Mouse (Mus musculus) ovary, postnatal 14 days (tissue): ENCODE data around the gene Kif3b.
A peak's percentile ranks its signal among the peaks of the same experiment; 100 is the strongest.
"Not testable (repeated sequence)": the region's sequence is repeated elsewhere in the genome, so short reads cannot be mapped to it uniquely, and the experiment has no call there.

Experiments used
- DNase-seq: peaks from one replicate; pipeline ENCODE4 v3.0.0; 2022; ENCODE audit warnings: low spot score

Gene Kif3b

DNA sequence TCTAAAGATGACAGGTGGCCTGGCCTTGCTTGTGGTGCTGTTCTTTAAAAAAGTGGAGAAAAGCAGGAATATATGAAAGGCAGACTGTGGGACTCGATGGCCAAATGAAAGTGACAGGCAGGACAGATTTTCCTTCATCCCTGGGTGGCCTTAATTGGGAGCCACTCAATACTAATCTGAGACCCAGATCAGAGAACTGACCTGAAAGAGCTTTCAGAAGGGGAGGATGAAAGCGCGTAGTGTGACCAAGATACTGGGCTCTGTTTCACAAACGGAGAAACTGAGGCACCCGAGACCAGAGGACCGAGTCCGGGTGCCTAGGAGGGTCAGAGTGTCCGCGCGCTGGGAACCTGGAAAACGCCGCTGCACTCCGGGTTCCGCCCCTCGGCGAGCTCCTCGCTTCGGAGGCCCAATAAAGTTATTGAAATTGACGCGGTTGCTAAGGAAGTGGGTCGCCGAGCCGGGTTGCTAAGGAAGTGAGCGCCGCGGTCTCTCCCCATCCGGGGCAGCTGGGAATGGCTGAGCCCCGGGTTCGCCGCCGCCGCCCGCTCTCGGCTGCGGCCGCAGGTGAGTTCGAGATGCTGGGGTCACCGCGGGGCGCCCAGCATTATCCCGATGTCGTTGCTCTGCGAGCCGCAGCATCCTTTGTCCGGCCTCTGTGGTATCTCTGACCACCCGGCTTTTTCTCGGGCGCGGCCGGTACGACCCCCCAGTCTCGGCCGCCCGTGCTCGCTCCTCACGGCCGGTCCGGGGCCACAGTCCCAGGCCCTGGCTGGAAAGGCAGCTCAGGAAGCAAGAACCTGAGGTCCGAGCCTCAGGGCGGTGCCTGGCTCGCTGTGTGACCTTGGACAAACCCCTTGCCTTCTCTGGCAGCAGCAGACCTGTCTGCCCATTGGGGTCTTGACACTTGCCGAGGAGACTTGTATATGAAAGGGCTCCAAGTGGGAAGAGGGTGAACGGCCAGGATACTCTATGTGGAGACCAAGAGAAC lies at the start of gene Kif3b:
TSS of gene Kif3b (plus strand) at position 476 of the 991 bp plus-strand sequence.
- DNase-seq: peak; percentile 83

DNA sequence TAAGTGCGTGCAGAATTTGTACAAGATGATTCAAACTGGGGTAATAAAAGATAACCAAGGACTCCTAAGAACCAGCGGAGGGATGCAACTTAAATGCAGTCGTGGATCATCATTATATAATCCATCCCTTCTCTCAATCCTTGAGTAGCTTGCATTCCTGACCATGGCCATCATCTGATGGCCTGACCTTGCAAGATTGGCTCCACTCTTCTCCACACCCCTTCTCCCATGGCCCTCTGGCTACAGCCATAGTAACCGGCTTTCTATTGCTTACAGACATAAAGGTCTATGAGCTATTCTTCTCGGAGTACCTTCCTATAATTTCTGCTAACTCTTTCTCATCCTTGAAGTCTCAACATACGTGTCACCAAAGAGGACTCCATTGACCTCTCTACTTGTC lies 49.1 kb upstream of the Kif3b start:
- no peak for DNase-seq

DNA sequence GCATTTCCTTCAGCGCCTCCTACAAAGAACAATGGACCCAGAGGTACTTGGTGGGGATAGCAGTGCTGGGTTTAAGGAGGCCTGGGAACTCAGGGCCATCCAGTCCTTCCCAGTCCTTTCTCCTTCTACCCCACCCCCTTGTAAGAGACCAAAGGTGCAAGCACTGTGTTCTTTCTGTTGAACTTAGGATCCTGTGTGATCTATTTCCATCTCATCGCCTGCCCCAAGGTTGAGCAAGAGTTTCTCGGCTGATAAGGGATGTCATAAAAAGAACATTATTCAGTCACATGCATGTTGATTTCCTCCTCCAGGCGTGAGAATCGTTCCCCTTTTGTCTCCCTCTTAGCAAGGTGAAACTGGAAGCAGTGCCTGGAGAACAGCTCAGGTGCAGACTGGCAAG lies 41.5 kb upstream of the Kif3b start:
- DNase-seq: no peak

DNA sequence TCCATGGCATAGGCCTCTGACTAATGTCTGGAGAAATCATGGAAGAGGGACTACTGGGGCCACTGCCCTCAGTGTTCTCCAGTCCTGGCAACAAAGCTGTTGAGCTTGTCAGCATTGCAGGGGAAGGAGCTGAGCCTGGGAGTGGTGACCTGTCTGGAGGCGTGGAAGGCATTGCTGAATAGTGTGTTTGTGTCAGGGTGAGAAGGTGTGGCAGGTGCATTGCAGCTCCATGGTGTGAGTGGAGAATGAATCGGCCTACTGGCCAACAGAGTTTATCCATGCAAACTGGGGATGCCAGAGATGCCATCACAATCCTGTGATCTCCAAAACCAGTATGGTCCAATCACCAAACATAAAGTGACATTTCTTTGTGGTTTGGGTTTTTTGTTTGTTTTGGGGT lies 34.6 kb upstream of the Kif3b start:
- no peak for DNase-seq

DNA sequence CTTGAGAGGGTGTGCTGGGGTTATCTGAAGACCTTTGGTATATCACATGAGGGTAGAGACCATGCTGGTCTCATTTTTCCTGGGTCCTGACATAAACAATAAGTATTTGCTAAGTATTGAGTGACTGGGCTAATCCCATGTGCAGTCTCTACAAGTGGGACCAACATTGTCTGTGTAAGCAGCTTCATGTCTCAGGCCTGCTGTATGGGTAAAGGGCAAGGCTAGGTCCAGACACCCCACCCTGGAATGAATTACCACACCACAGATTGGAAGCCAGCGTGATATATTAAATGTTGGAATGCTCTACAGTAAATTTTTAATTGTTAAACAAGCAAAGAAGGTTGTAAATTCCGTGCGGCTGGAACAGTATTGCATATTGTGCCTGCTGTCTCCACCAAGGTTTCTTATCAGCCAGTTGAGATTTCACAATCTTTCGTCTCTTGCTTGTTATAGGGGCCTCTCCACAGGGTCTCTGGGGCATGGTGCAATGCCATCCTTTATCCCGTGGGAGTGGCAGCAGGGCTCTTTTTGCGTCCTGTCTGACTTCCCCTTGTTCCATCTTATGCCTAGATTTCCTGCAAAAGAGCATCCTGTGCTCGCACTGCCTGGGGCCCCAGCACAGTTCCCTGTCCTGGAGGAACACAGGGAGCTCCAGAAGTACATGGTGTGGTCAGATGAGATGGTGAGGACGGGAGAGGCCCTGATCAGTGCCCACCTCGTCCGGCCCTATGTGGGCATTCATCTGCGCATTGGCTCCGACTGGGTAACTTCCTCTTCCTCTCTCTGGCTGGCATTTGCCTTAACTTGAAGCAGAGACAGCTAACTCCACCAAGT lies 32.0 kb upstream of the Kif3b start:
- no peak for DNase-seq

DNA sequence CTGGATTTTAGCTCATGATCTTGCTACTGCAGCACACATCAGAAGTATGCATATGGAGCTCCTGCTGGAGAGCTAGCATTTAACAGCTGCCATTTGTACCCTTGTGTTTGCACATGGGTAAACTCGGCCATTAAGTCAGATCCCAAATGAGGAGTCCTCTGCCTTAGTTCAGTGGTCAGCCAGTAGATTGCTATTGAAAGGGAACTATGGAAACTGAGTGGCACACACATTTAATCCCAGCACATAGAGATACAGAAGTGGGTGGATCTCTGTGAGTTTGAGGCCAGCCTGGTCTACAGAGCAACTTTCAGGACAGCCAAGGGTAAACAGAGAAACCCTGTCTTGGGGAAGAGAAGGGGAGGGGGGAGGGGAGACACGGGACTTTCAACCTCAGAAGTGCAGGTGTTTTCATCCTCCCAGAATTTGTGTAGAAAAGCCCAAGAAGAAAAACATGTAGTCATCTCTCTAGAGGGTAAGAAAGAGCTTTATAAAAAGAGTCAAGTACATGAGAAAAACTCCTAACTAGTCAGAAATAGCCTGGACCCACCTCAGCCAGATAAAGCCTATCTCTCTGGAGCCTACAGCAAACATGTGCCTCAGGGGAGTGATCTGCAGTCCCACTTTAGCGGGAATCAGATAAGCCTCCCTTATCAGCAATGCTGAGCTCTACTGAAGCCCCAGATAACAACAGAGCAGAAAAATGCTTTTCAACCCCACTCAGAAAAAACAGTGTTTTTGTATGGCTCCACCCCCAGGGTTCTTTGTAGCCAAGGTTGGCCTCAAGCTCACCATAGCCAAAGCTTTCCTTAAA lies 31.1 kb upstream of the Kif3b start:
- DNase-seq: no peak

DNA sequence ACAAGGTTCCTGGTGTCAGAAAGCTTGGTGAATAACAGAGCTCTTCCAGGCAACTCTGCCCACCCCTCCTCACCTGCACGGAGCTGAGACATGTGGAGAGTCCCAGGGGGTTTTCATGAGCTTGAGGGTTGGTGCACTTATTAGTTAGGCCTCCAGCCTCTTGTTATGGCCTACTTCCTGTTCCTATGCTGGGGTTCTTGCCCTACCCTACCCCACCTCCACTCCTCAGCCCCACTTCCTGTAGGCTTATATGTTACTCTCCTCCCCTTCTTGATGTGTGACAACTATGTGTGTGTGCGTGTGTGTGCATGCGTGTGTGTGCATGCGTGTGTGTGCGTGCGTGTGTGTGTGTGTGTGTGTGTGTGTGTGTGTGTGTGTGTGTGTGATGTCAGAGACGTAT lies 28.2 kb upstream of the Kif3b start:
- no peak for DNase-seq

DNA sequence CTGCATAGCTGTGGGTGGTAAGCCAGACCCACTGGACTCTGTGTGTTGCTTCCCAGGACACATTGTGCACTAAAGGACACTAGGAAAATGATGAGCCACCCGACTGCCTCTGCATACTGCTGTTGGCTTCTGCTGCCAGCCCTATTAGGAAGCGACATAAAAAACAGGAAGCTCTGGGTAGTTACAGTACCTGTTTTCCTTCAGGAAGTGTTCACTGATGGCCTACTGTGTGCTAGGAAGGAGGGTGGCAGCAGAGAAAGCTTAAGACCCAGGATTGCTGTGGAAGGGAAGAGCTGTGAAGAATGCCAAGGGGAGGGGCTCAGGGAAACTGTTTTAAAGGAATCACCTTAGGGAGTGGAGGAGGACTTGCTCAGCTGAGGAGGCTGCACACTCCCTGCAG lies 23.9 kb upstream of the Kif3b start:
- DNase-seq: no peak

DNA sequence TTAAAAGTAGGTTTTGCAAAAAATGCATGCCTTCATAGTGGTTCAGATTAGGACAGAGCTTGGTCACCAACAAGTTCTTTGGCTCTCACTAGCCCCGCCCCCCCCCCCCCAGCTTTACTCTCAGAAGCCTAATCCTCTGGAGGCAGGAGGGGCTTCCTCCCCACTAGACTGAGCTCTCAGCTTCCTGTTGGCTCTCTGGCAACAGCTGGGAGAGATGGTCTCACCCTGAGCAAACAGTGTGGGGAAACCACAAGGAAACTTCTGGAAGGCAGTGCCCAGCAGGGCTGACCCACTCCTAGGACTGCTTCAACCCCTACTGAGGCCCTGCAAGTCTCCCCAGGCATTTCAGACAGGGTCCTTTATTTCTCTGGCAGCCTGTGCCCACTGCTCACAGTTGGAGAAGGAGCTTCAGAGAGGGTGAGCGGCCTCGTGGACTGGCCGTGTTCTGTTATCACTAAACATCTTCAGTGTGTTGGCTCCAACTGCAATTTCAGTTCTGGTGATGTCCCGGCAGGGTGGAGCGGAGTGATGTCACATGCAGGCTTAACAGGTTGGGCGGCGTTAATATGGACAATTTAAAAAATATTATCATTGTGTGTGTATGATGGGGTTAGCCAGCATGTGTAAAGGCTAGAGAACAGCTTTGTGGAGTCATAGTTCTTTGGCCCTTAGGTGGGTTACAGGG lies 20.8 kb upstream of the Kif3b start:
- not testable (repeated sequence) for DNase-seq

DNA sequence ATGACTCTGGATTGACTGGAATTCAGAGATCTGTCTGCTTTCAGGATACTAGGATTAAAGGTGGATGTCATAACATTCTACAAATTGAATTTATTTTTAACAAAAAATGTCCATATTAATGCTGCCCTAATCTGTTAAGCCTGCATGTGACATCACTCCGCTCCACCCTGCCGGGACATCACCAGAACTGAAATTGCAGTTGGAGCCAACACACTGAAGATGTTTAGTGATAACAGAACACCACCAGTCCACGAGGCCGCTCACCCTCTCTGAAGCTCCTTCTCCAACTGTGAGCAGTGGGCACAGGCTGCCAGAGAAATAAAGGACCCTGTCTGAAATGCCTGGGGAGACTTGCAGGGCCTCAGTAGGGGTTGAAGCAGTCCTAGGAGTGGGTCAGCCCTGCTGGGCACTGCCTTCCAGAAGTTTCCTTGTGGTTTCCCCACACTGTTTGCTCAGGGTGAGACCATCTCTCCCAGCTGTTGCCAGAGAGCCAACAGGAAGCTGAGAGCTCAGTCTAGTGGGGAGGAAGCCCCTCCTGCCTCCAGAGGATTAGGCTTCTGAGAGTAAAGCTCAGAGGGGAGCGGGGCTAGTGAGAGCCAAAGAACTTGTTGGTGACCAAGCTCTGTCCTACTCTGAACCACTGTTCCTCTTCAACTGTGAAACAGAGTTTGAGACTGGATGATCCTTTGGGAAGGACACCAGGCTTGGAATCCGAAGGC lies 16.9 kb upstream of the Kif3b start:
- DNase-seq: not testable (repeated sequence)

DNA sequence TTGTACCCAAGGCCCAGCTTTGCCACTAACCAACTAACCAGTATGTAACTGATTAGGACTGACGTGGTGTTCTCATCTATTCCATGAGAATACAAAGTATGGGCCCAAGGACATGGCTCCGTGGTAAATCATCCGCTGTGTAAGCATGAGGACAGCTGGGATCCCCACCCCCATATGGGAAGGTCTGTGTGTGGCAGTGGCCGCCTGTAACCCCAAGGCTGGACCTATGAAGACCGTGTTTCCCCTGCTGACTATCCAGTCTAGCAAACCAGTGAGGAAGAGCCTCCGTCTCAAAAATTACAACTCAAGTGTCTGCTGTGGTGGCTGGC lies 16.3 kb upstream of the Kif3b start:
- no peak for DNase-seq

DNA sequence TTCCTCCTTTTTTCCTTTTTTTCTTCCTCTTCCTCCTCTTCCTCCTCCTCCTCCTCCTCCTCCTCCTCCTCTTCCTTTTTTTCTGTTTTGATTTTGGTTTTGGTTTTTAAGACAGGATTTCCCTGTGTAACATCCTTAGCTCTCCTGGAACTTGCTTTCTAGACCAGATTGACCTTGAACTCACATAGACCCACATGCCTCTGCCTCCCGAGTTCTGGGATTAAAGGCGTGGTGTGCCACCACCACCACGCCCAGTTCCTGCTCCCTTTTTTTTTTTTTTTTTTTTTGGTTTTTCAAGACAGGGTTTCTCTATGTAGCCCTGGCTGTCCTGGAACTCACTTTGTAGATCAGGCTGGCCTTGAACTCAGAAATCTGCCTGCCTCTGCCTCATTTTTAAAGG lies 15.6 kb upstream of the Kif3b start:
- not testable (repeated sequence) for DNase-seq

DNA sequence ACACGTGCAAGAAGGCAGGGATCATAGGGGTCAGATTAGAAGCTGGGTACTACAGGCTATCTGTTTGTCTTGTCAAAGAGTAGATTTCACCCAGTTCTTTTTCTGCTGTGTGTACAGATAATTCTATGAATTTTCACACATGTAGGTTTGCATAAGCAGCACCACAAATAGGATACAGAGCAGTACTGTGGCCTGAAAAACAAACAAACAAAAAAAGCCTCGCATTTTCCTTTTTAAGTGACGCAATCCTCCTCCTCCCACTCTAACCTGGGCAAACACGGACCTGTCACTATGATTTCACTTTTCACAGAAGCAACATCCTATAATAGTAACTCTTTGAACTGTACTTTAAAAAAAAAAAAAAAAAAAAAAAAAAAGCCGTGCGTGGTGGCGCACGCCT lies 14.8 kb upstream of the Kif3b start:
- DNase-seq: no peak

DNA sequence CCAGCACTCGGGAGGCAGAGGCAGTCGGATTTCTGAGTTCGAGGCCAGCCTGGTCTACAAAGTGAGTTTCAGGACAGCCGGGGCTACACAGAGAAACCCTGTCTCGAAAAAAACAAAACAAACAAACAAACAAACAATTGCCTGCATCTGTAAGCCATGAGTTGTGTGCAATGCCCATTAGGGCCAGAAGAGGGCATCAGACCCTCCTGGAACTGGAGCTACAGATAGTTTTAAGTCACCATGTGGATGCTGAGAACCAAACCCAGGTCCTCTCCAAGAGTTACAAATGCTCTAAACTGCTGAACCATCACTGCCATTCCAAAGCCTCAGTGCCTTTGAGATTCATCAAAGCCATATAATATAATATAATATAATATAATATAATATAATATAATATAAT lies 14.4 kb upstream of the Kif3b start:
- not testable (repeated sequence) for DNase-seq

DNA sequence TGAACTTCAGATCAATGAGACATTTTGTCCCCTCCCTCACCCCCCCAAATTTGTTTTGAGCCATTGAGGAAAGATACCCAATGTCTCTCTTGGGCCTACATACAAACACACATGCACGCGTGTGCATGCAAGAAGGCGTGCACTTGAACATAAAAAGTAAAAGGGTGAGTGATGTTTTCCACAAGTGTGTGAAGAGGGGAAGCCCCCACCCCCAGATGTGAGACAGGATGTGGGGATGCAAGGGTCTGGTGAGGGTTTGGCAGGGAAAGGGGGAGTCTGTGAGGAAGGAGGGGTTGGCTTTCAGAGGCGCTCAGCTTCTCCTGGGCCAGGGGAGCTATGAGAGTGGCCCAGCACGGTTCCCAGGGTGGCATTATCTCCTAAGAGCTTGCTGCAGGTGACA lies 12.9 kb upstream of the Kif3b start:
- no peak for DNase-seq

DNA sequence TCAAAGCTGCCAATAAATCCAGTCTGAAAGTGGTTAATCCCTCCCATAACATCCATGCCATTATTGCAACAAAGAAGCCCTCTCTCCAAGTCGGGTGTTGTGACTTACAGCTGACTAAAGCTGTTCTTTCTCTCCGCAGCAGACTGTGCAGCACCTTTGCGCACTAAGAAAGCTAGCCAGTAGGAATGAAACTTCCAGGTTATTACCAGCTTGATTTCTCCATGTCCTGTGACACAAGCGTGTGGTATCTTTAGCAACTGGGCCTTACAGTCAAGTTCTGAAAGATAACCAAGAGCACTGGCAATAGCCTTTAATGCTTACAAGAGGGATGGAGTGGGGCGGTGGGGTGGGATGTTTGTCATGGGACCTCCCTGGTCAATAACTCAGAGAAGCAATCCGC lies 7.3 kb upstream of the Kif3b start:
- DNase-seq: no peak

DNA sequence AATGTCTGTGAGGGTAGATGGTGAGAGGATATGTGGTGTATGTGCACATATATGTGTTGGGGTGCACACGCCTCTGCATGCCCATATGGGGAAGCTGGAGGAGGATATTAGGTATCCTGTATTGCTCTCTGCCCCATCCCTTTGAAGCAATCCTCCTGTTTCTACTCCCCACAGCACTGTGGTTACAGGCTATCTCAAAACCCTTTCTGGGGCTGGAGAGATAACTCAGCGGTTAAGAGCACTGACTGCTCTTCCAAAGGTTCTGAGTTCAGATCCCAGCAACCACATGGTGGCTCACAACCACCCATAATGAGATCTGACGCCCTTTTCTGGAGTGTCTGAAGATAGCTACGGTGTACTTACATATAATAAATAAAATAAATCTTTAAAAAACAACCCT lies 4.7 kb upstream of the Kif3b start:
- no peak for DNase-seq

DNA sequence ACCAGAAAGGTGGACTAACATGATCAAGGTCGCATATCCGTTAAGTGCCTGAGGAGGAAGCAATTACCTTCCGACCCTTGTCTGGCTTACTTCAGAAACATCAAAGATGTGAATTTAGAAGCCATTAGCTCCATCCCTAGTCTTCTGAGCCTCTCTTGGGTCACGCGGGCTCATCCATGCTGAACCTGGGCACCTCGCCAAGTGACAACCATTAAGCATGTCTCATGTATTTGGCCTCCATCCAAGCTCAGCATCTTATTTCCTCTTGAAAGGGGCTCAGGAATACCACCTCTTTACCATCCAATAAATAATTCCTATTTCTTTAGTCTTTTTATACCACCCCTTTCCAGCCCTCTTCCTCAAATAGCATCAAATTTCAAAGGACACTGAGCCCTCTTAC lies 3.4 kb upstream of the Kif3b start:
- no peak for DNase-seq

DNA sequence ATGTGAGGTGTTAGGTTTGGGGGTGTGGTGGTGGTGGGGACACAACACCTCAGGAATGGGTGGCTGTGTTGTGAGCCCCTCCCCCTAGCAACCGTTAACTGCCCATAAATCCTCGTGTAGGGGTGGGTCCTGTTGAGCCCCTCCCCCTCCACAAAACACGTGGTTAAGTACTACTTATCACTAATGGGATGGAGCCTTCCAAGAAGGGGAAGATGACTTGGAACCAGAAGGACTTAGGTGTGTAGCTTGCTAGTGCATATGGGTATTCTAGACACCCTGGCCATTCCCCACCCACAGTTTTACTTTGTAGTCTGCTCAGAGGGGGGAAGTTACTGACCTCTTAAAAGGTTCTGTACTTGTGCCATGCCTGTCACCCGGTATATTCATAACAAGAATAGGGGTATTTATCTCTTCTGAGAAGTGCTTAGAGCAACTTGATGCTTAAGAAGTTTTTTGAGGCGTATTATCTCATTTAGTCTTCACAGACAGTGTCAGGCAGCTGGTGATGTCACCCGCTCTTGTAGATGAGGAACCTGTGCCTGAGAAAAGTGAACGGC lies 1.2 kb downstream of the Kif3b start:
- DNase-seq: no peak

DNA sequence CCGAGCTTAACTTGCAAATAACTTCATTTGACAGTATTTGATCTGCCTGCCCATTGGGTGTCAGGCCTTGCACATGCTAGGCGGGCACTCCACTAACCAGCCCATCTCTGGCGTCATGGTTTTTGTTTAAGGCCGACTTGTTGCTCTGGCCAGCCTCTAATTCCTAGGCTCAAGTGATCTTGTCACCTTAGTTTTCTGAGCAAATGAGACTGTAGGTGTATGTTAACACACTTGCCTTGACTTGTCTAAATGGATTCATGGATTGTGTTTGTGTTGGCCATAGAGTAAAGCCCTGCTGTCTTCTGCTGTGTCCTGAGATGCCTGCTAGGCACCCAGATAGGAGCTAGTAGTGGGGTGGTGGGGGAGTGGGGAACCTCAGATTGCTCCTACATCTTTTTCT lies 4.0 kb downstream of the Kif3b start:
- DNase-seq: no peak

DNA sequence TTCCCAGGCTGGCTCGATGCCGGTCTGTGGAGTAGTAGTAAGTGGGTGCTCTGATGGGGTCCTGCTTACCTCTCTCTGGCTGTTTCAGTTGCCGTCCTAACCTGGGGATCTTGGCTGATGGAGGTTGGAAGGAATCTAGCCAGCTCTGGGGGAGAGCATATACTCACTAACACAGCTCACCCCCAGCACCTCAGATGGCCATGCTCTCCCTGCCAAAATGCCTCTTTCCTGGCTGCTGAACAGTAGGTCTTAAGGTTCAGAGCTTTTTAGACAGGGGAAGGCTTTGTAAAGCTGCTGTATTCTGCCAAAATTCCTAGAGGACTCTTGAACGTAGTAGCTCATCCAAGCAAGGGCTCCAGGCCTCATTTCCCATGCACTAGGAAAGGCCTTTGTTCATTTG lies 6.6 kb downstream of the Kif3b start:
- DNase-seq: no peak
